Mouse (Mus musculus): ENCODE data around the gene Jpt1.
A peak's percentile ranks its signal among the peaks of the same experiment; 100 is the strongest.

Jpt1 gene

GRCm38 (mm10) chr11:115475758-115476237 is 38.4 kb downstream of the Jpt1 start:
- DNase-seq (ENCODE audit: low read depth, low spot score) = no peak

- DNase-seq (ENCODE audit: low read depth, low spot score) = peak; percentile 97
Measured at GRCm38 (mm10) chr11:115475025-115475757, 39.0 kb downstream of the Jpt1 start, which contains the start of gene Armc7. Gene Armc7, plus strand, starts transcription at chr11:115475667.

GRCm38 (mm10) chr11:115473626-115474275 is 40.4 kb downstream of the Jpt1 start:
- peak; percentile 97 for DNase-seq (ENCODE audit: low read depth, low spot score)

DNA sequence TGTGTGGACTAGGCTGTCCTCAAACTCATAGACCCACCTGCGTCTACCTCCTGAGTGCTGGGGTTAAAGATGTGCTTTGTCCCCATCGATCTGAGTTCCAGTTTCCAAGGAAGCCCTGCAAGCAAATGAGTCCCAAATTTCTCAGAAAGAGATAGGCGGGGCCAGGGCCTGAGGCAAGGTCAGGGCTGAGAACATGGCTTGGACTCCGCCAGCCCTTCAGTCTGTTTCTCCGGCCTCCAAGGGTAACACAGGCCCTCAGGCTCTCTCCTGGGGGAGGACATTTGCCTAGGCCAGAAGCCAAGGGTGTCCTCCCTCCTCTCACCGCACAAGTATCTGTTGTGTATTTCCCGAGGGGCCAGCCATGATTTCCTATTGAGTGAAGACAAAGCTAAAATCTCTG is 42.0 kb downstream of the Jpt1 start:
- DNase-seq (ENCODE audit: low read depth, low spot score) = no peak

GRCm38 (mm10) chr11:115467217-115467618 is 47.0 kb downstream of the Jpt1 start:
- no peak for DNase-seq (ENCODE audit: low read depth, low spot score)

GRCm38 (mm10) chr11:115464851-115465250 is 49.3 kb downstream of the Jpt1 start:
- DNase-seq (ENCODE audit: low read depth, low spot score) = no peak

DNA sequence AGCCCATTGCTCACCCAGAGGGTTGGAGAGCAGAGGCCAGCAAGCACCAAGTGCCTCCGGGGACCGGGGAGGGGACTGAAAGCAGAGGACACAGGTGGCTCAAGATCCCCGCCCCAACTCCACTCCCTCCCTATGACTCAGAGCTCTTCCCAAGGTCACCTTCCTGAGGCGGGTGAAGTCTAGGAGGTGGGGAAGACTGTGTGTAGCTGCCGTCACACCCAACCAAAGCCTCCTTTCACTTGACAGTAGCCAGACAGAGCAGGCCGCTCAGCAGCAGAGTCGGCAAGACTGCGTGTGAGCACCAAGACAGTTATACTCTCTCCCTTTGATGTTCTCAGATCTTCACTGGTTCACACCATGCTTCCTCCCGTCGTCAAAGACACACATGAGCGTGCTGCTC is 50.8 kb downstream of the Jpt1 start:
- DNase-seq (ENCODE audit: low read depth, low spot score) = peak; percentile 81

GRCm38 (mm10) chr11:115462243-115462891 is 51.8 kb downstream of the Jpt1 start, which contains the start of gene Slc16a5:
Gene Slc16a5, plus strand, starts transcription at chr11:115462474.
- DNase-seq (ENCODE audit: low read depth, low spot score) = no peak

- DNase-seq (ENCODE audit: low read depth, low spot score) = no peak
Measured at GRCm38 (mm10) chr11:115461846-115462242, 52.3 kb downstream of the Jpt1 start.

DNA sequence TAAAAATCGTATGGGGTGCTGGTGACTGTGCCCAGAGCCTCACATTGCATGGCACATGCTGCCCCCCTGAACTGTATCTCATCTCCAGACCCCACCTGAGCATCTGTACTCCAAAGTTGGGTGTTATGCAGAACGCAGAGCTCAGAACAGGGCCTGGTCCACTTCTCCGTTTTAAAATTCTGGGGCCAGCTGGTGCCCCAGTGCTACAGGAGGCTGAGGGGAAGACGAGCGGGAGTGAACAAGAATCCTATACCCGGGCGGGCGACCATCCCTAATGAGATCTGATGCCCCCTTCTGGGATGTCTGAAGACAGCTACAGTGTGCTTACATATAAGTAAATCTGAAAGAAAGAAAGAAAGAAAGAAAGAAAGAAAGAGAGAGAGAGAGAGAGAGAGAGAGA is 53.2 kb downstream of the Jpt1 start:
- DNase-seq (ENCODE audit: low read depth, low spot score) = no peak

GRCm38 (mm10) chr11:115457405-115457804 is 56.8 kb downstream of the Jpt1 start:
- DNase-seq (ENCODE audit: low read depth, low spot score) = no peak

DNA sequence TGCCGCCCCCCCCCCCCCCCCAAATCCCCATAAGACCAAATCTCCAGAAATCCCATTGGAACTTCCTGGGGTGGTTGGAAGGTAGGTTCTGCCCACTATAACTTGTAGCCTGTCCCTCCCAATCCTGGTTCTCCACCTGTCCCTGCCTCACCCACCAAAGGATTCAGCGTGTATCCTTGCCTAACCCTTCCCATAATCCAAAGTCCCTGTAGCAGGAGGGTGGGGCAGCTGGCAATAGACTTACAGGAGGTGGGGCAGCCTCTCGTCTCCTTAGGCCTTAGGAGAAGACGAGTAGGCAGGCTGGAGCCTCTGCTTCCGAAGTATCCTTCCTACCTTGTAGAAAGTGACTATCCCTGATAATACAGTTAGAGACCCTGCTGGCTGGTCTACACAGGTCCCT is 58.0 kb downstream of the Jpt1 start:
- DNase-seq (ENCODE audit: low read depth, low spot score) = no peak

GRCm38 (mm10) chr11:115455619-115456018 is 58.6 kb downstream of the Jpt1 start:
- DNase-seq (ENCODE audit: low read depth, low spot score) = peak; percentile 67

- peak; percentile 58 for DNase-seq (ENCODE audit: low read depth, low spot score)
Measured at GRCm38 (mm10) chr11:115454822-115455221, 59.4 kb downstream of the Jpt1 start.

DNA sequence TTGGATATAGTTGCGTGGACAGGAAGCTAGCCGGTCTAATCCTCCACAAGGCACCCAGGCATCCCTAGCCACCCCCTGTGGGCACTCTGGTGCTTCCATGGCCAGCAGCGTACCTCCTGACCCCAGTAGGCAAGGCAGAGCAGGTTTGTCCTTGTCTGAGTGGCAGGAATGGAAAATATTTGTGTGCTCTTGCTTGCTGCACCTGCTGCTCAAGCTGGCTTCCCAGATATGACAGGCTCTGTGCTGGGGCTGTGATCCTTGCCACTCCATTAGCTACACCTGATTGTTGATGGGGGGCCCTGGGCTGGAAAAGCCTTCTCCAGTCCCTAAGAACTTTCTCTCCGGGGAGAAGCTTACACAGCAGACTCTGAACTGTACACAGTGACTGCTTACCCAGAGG is 60.9 kb downstream of the Jpt1 start:
- DNase-seq (ENCODE audit: low read depth, low spot score) = no peak

- DNase-seq (ENCODE audit: low read depth, low spot score) = no peak
Measured at GRCm38 (mm10) chr11:115452281-115452860, 61.8 kb downstream of the Jpt1 start.

DNA sequence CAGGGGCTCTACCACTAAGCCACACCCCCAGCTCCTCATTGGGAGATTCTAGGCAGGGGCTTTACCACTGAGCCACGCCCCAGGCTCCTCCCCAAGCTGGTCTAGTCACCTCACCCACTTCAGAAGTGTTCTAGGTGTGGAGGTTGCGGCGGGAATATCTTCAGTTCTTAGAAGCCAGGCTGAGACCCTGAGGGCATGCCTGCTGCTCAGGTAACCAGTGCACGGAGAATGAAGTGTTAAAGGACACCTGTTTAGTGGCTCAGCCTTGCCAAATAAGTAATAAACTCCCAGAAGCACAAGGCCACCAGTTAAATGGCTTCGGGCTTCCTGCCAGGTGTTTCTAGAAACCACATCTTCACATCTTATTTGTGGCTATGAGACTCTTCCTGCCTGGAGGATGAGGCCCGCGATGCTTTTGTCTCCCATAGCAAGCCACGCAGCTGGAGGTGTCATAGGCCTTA is 62.4 kb downstream of the Jpt1 start:
- DNase-seq (ENCODE audit: low read depth, low spot score) = no peak

- no peak for DNase-seq (ENCODE audit: low read depth, low spot score)
Measured at GRCm38 (mm10) chr11:115450176-115450575, 64.0 kb downstream of the Jpt1 start.

DNA sequence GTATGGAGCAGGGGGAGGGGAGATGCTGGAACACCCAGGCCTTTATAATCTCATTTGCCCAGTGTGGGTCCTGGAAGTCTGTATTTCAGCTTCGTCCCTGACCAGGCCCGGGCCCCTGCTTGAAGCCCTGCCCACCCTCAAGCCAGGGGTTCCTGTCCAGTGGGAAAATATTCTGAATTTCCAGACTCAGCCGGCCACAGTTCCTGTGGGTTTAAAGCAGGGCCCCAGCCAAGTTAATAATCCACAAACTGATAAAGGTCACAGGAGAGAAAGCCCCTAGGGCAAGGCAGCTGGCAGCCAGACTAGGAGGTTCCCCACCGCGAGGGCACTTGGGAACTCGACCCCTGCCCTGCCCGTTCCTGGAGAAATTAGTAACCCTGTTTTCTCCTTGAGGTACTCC is 65.2 kb downstream of the Jpt1 start:
- no peak for DNase-seq (ENCODE audit: low read depth, low spot score)

DNA sequence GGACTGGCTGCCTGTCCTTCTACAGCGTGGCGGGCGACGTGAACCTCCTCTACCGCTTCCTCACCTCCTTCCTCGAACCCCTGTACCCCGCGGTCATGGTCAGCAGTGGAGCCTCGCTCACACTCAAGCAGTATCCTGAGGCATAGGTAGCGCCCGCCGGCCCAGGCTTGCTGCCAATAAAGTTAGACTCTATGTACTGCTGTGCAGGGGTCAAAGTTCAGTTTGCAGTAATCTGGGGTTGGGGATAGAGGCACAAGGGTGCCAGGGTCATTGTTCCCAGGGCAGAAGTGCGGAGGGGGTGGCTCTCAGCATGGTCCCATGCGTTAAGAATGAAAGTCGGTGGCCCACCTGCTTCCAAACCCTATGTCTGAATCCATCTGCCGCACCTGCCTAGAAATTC is 66.1 kb downstream of the Jpt1 start:
- DNase-seq (ENCODE audit: low read depth, low spot score) = no peak

Measured in ES-CJ7 (cell line).